Mouse (Mus musculus) lung, postnatal 0 days (tissue): Measurements from ENCODE around the gene Birc6. TPM values are rescaled to one million over a fixed set of nuclear protein-coding genes. Genes with fewer than 3 reads are reported as not detected.

Experiments used
- ATAC-seq: fragments of 200-750 bp; cut with Nextera tagmentation; 2 replicates; pipeline ENCODE4 v1.8.0; 2017; ENCODE audit warnings: moderate library complexity
- DNase-seq: peaks from one replicate; pipeline ENCODE4 v3.0.0-alpha.2; 2016; ENCODE audit warnings: low spot score
- H3K27ac ChIP-seq: fragments of 300-500 bp; sonication (generic); 2 replicates; pipeline ENCODE4 v1.5.1; 2014; ENCODE audit warnings: antibody characterized with exemption, mild to moderate bottlenecking, low read length, mixed read lengths
- H3K27me3 ChIP-seq: fragments of 300-500 bp; sonication (generic); replicated peaks from 2 replicates; pipeline ENCODE4 v1.6.1; 2014; ENCODE audit warnings: low read length, mixed read lengths; ENCODE audit not compliant: insufficient read depth
- H3K36me3 ChIP-seq: fragments of 300-500 bp; sonication (generic); 2 replicates; pipeline ENCODE4 v1.6.1; 2014; ENCODE audit warnings: low read length, mixed read lengths; ENCODE audit not compliant: insufficient read depth
- H3K4me1 ChIP-seq: fragments of 300-500 bp; sonication (generic); 2 replicates; pipeline ENCODE4 v1.6.1; 2014; ENCODE audit warnings: antibody characterized with exemption, low read depth, low read length, mixed read lengths; ENCODE audit not compliant: insufficient read depth
- H3K4me2 ChIP-seq: fragments of 300-500 bp; sonication (generic); replicated peaks from 2 replicates; pipeline ENCODE4 v1.6.1; 2014; ENCODE audit warnings: low read depth, mild to moderate bottlenecking, low read length, moderate library complexity, mixed read lengths
- H3K4me3 ChIP-seq: fragments of 300-500 bp; sonication (generic); 2 replicates; pipeline ENCODE4 v1.5.1; 2014; ENCODE audit warnings: low read depth, low read length
- H3K9ac ChIP-seq: fragments of 300-500 bp; sonication (generic); replicated peaks from 2 replicates; pipeline ENCODE4 v1.6.1; 2014; ENCODE audit warnings: low read depth, mild to moderate bottlenecking
- H3K9me3 ChIP-seq: fragments of 300-500 bp; sonication (generic); 2 replicates; pipeline ENCODE4 v1.6.1; 2016; ENCODE audit warnings: low read length, mixed read lengths
- CTCF ChIP-seq: IDR thresholded peaks from 2 replicates; pipeline ENCODE4 v1.5.1; 2016; ENCODE audit warnings: antibody characterized with exemption, mild to moderate bottlenecking
- EP300 ChIP-seq: IDR thresholded peaks from 2 replicates; pipeline ENCODE4 v1.6.1; 2016; ENCODE audit warnings: antibody characterized with exemption, mild to moderate bottlenecking, control low read depth
- WGBS: fragments of 180-500 bp; shearing (Covaris S2); extraction: QIAGEN DNeasy Blood & Tissue Kit; methylation state at CpG from one replicate; pipeline ENCODE4 v1.1.7; 2014; 5-methylcytosine and 5-hydroxymethylcytosine counted together
- polyA plus RNA-seq: library from polyadenylated mRNA; unstranded; fragments of >200 nt; fragmentation: Nextera tagmentation; extraction: Ambion mirVana; gene quantifications from 2 replicates; pipeline ENCODE4 v1.2.1, GENCODE M21; 2015

Birc6 gene
- polyA plus RNA-seq, 1 experiment from 2014 or later, result 108 TPM

- H3K4me1 ChIP-seq, result peaks cover 9% of the 10 kb centered on the region; the same call in 1 of the 2 replicates
- H3K4me2 ChIP-seq, result no peak overlapping the region
- no peak overlapping the region for H3K9ac ChIP-seq
- H3K27ac ChIP-seq, result no peak overlapping the region
- no peaks in the 10 kb centered on the region for H3K27me3 ChIP-seq
- 89% methylated on average over 2 of the region's 2 CpGs for WGBS
- DNase-seq (no peak), ATAC-seq (no peak)
- TF ChIP-seq CTCF, result no peak
- no peak for TF ChIP-seq EP300
- no peaks in the 10 kb centered on the region for H3K36me3 ChIP-seq
- H3K9me3 ChIP-seq, result no peaks in the 10 kb centered on the region
- H3K4me3 ChIP-seq, result no peak overlapping the region
Measured at GRCm38 (mm10) chr17:74526117-74526516, 2.0 kb upstream of the Birc6 start.

GRCm38 (mm10) chr17:74526806-74527653 lies 1.1 kb upstream of the Birc6 start:
- WGBS, result 80% methylated on average over 9 of the region's 9 CpGs
- TF ChIP-seq CTCF, result no peak
- no peak for TF ChIP-seq EP300

GRCm38 (mm10) chr17:74528648-74529532 lies 795 bp downstream of the Birc6 start:
- Histone ChIP-seq H3K4me3 (peak overlapping the region; percentile 94), H3K9me3 (no peaks in the 10 kb centered on the region), H3K4me1 (peaks cover 9% of the 10 kb centered on the region; the same call in 1 of the 2 replicates), H3K9ac (peak overlapping the region; percentile 96), H3K36me3 (no peaks in the 10 kb centered on the region), H3K4me2 (peak overlapping the region; percentile 69), H3K27me3 (no peaks in the 10 kb centered on the region), H3K27ac (peak overlapping the region; percentile 98)
- peak; percentile 37 for ATAC-seq
- under 1% methylated on average over 67 of the region's 72 CpGs for WGBS
- TF ChIP-seq CTCF, result no peak
- no peak for TF ChIP-seq EP300
- peak; percentile 67 for DNase-seq

More at GRCm38 (mm10) chr17:74526806-74527653, 1.1 kb upstream of the Birc6 start:
- ATAC-seq, result no peak
- Histone ChIP-seq H3K4me3 (peak overlapping the region; percentile 33), H3K4me2 (peak overlapping the region; percentile 57), H3K27ac (peak overlapping the region; percentile 95), H3K36me3 (no peaks in the 10 kb centered on the region), H3K4me1 (peaks cover 9% of the 10 kb centered on the region; the same call in 1 of the 2 replicates), H3K27me3 (no peaks in the 10 kb centered on the region), H3K9me3 (no peaks in the 10 kb centered on the region), H3K9ac (peak overlapping the region; percentile 27)
- peak; percentile 44 for DNase-seq

GRCm38 (mm10) chr17:74529533-74529824 lies 1.4 kb downstream of the Birc6 start:
- Histone ChIP-seq H3K9ac (peak overlapping the region; percentile 96), H3K27me3 (no peaks in the 10 kb centered on the region), H3K4me3 (peak overlapping the region; percentile 94), H3K36me3 (no peaks in the 10 kb centered on the region), H3K27ac (peak overlapping the region; percentile 98), H3K4me1 (peaks cover 9% of the 10 kb centered on the region; the same call in 1 of the 2 replicates), H3K4me2 (peak overlapping the region; percentile 69), H3K9me3 (no peaks in the 10 kb centered on the region)
- no peak for DNase-seq
- ATAC-seq, result no peak
- TF ChIP-seq EP300 (no peak), CTCF (no peak)
- 12% methylated on average over 3 of the region's 3 CpGs for WGBS

- no peak for DNase-seq
- Histone ChIP-seq H3K27ac (no peak overlapping the region), H3K4me1 (peaks cover 6% of the 10 kb centered on the region; the same call in 1 of the 2 replicates), H3K36me3 (no peaks in the 10 kb centered on the region), H3K9ac (no peak overlapping the region), H3K27me3 (no peaks in the 10 kb centered on the region), H3K9me3 (no peaks in the 10 kb centered on the region), H3K4me3 (no peak overlapping the region), H3K4me2 (no peak overlapping the region)
- no peak for ATAC-seq
- no peak for TF ChIP-seq CTCF
- TF ChIP-seq EP300, result no peak
- WGBS, result 98% methylated on average over 4 of the region's 4 CpGs
Measured at GRCm38 (mm10) chr17:74534971-74535370, 6.9 kb downstream of the Birc6 start.

- 88% methylated on average over 1 of the region's 1 CpGs for WGBS
- no peak overlapping the region for H3K4me3 ChIP-seq
- ATAC-seq (no peak), DNase-seq (no peak)
- no peaks in the 10 kb centered on the region for H3K36me3 ChIP-seq
- H3K9me3 ChIP-seq, result no peaks in the 10 kb centered on the region
- no peak for TF ChIP-seq EP300
- no peak for TF ChIP-seq CTCF
- H3K9ac ChIP-seq, result no peak overlapping the region
- H3K4me1 ChIP-seq, result no peaks in the 10 kb centered on the region
- H3K27ac ChIP-seq, result no peak overlapping the region
- no peak overlapping the region for H3K4me2 ChIP-seq
- H3K27me3 ChIP-seq, result no peaks in the 10 kb centered on the region
Measured at GRCm38 (mm10) chr17:74537526-74537925, 9.4 kb downstream of the Birc6 start.
